Mouse (Mus musculus) CD4-positive helper T cell, adult 2 months (primary cell): ENCODE measurements at regions not wholly inside any gene's neighbourhood (a gene's known extent, or its start where the extent isn't known, plus 50 kb on each side); places are given as distances from the start of the nearest gene placed in this dataset.

ENCODE experiments used
- DNase-seq: peaks from one replicate; pipeline ENCODE4 v3.0.0-alpha.2; 2012; ENCODE audit warnings: low read depth, missing footprints, low spot score

- DNase-seq = no peak
These were observed 51.7 kb upstream of the Ankrd34c start for GRCm38 (mm10) chr9:89789926-89790325.

GRCm38 (mm10) chr9:89788651-89789050 lies 50.4 kb upstream of the Ankrd34c start:
- DNase-seq = no peak
